Mouse (Mus musculus) ES-E14 (cell line): ENCODE results near the gene Cdnf. TPM values are rescaled to one million over a fixed set of nuclear protein-coding genes. Genes with fewer than 3 reads are reported as not detected.
A peak's percentile ranks its signal among the peaks of the same experiment; 100 is the strongest.

Experiments used
- DNase-seq: peaks from one replicate; pipeline ENCODE4 v3.0.0-alpha.2; 2013; ENCODE audit warnings: low read depth, low spot score
- H3K27ac ChIP-seq: 2 replicates; pipeline ENCODE4 v1.5.1; 2012; ENCODE audit warnings: low read depth, mild to moderate bottlenecking, low read length, moderate library complexity, mixed read lengths; ENCODE audit not compliant: poor library complexity, insufficient read depth, severe bottlenecking
- H3K36me3 ChIP-seq: 2 replicates; pipeline ENCODE4 v1.6.1; 2012; ENCODE audit warnings: mild to moderate bottlenecking, low read length, moderate library complexity, mixed read lengths; ENCODE audit not compliant: control insufficient read depth, poor library complexity, insufficient read depth, severe bottlenecking
- H3K4me1 ChIP-seq, 2 experiments: fragments of 150-350 bp in 1 of 2; sonication (generic) in 1 of 2; 2 replicates each; pipeline ENCODE4 v1.6.1; 2012; ENCODE audit warnings: low read length in 2 of 2, mild to moderate bottlenecking in 1 of 2, mixed read lengths in 1 of 2; ENCODE audit not compliant: control insufficient read depth in 2 of 2, insufficient read depth in 2 of 2, poor library complexity in 1 of 2
- H3K4me3 ChIP-seq, 2 experiments: fragments of 150-350 bp in 1 of 2; sonication (generic) in 1 of 2; 2 replicates each; pipeline ENCODE4 v1.5.1; 2012; ENCODE audit warnings: low read length in 2 of 2, low read depth in 1 of 2, mild to moderate bottlenecking in 1 of 2, mixed read lengths in 1 of 2; ENCODE audit not compliant: insufficient read depth in 1 of 2, poor library complexity in 1 of 2, severe bottlenecking in 1 of 2
- H3K9ac ChIP-seq: 2 replicates; pipeline ENCODE4 v1.6.1; 2012; ENCODE audit warnings: low read depth, mild to moderate bottlenecking, low read length, mixed read lengths; ENCODE audit not compliant: poor library complexity, insufficient read depth, severe bottlenecking
- H3K9me3 ChIP-seq: fragments of 150-350 bp; sonication (generic); 2 replicates; pipeline ENCODE4 v1.6.1; 2012; ENCODE audit warnings: low read depth, mild to moderate bottlenecking, low read length; ENCODE audit not compliant: control insufficient read depth, insufficient read depth
- CHD2 ChIP-seq: IDR thresholded peaks from 2 replicates; pipeline ENCODE4 v1.6.1; 2014; ENCODE audit warnings: mild to moderate bottlenecking, low read depth, low read length, inconsistent platforms
- HCFC1 ChIP-seq: IDR thresholded peaks from 2 replicates; pipeline ENCODE4 v1.6.1; 2012; ENCODE audit warnings: low read length, inconsistent platforms, borderline replicate concordance; ENCODE audit not compliant: insufficient read depth
- MAFK ChIP-seq: IDR thresholded peaks from 2 replicates; pipeline ENCODE4 v1.6.1; 2014; ENCODE audit warnings: mild to moderate bottlenecking, low read depth, low read length, inconsistent platforms; ENCODE audit not compliant: insufficient read depth
- ZC3H11A ChIP-seq: IDR thresholded peaks from 2 replicates; pipeline ENCODE4 v1.6.1; 2012; ENCODE audit warnings: low read depth, mild to moderate bottlenecking, inconsistent platforms, low read length, borderline replicate concordance
- ZNF384 ChIP-seq: IDR thresholded peaks from 2 replicates; pipeline ENCODE4 v1.6.1; 2012; ENCODE audit warnings: low read depth, low read length, inconsistent platforms
- in situ Hi-C, 2 experiments: fragments of 600-800 bp; cut with MboI; formaldehyde crosslinking; loops; one replicate each; pipeline ENCODE4 v1.15.1; 2025; ENCODE audit warnings: low sequenced_read_pairs in 2 of 2, inconsistent platforms in 1 of 2; ENCODE audit not compliant: unreplicated experiment in 2 of 2
- total RNA-seq: library from RNA; depleted of rRNA; stranded (reverse); fragments of 300-350 nt; gene quantifications from 2 replicates; pipeline ENCODE4 v1.2.3, GENCODE M21; 2012

The Cdnf gene
- total RNA-seq, 1 experiment: 0.58 TPM

- Histone ChIP-seq H3K27ac (no peak overlapping the region), H3K4me3 (no peak overlapping the region), H3K9me3 (no peaks in the 10 kb centered on the region), H3K9ac (no peak overlapping the region), H3K36me3 (peaks cover 35% of the 10 kb centered on the region), H3K4me1 (0 out of 4 replicates have a peak, but pooled peaks cover 0 to 1% of the 10 kb centered on the region in 2 experiments)
- no peak for TF ChIP-seq MAFK
- TF ChIP-seq ZNF384: no peak
- no peak for TF ChIP-seq CHD2
- no peak for TF ChIP-seq ZC3H11A
- TF ChIP-seq HCFC1: no peak
- in situ Hi-C loops: no loop called here
- DNase-seq: no peak
These were observed 11.9 kb upstream of the Cdnf start for GRCm38 (mm10) chr2:3500886-3501285.

GRCm38 (mm10) chr2:3512076-3512475, 754 bp upstream of the Cdnf start:
- Histone ChIP-seq H3K9ac (peak overlapping the region; percentile 90), H3K4me3 (peak overlapping the region; percentile 85 to 96), H3K36me3 (peaks cover 20% of the 10 kb centered on the region), H3K9me3 (no peaks in the 10 kb centered on the region), H3K27ac (peak overlapping the region; percentile 28; the same call in 1 of the 2 replicates), H3K4me1 (peaks cover 2 to 4% of the 10 kb centered on the region in 2 experiments; a peak in 1 of 4 replicates)
- TF ChIP-seq HCFC1: no peak
- no peak for TF ChIP-seq CHD2
- TF ChIP-seq ZNF384: no peak
- in situ Hi-C loops: no loop called here
- DNase-seq: peak; percentile 22

- no peak overlapping the region for H3K27ac ChIP-seq
- H3K9me3 ChIP-seq: no peaks in the 10 kb centered on the region
- no peak overlapping the region for H3K9ac ChIP-seq
- no peak overlapping the region for H3K4me3 ChIP-seq
- no peaks in the 10 kb centered on the region for H3K4me1 ChIP-seq
- TF ChIP-seq HCFC1 (no peak), ZC3H11A (no peak), CHD2 (no peak), ZNF384 (no peak), MAFK (no peak)
- DNase-seq: no peak
- in situ Hi-C loops: no loop called here
- H3K36me3 ChIP-seq: no peaks in the 10 kb centered on the region
These were observed 9.7 kb downstream of the Cdnf start for GRCm38 (mm10) chr2:3522558-3522957.

GRCm38 (mm10) chr2:3526288-3526687, 13.5 kb downstream of the Cdnf start:
- TF ChIP-seq HCFC1 (no peak), ZC3H11A (no peak), CHD2 (no peak), MAFK (no peak), ZNF384 (no peak)
- in situ Hi-C loops: no loop called here

GRCm38 (mm10) chr2:3541307-3542079, 28.7 kb downstream of the Cdnf start:
- no peaks in the 10 kb centered on the region for H3K36me3 ChIP-seq
- H3K4me1 ChIP-seq: no peaks in the 10 kb centered on the region
- no peak overlapping the region for H3K27ac ChIP-seq
- DNase-seq: no peak
- in situ Hi-C loops: no loop called here
- H3K9ac ChIP-seq: no peak overlapping the region
- H3K9me3 ChIP-seq: no peaks in the 10 kb centered on the region
- H3K4me3 ChIP-seq: no peak overlapping the region
- TF ChIP-seq CHD2 (no peak), ZC3H11A (no peak), MAFK (no peak), ZNF384 (no peak), HCFC1 (no peak)

More at GRCm38 (mm10) chr2:3526288-3526687, 13.5 kb downstream of the Cdnf start:
- no peaks in the 10 kb centered on the region for H3K36me3 ChIP-seq
- H3K9ac ChIP-seq: no peak overlapping the region
- H3K9me3 ChIP-seq: no peaks in the 10 kb centered on the region
- H3K4me1 ChIP-seq: no peaks in the 10 kb centered on the region
- no peak for DNase-seq
- H3K27ac ChIP-seq: no peak overlapping the region
- H3K4me3 ChIP-seq: no peak overlapping the region
